Mouse (Mus musculus) layer of hippocampus, adult 9-10 months (tissue): ENCODE results near the gene Gpx7.

ENCODE experiments used
- DNase-seq: peaks from one replicate; pipeline ENCODE4 v3.0.0; 2022; ENCODE audit warnings: low spot score

The Gpx7 gene

GRCm38 (mm10) chr4:108406861-108407401 lies at the start of gene Gpx7:
Gene Gpx7 (minus strand): TSS chr4:108406961.
- no peak for DNase-seq

GRCm38 (mm10) chr4:108456028-108456427 lies 49.3 kb upstream of the Gpx7 start:
- no peak for DNase-seq

GRCm38 (mm10) chr4:108448091-108448490 lies 41.3 kb upstream of the Gpx7 start:
- no peak for DNase-seq

- DNase-seq: no peak
Observed at GRCm38 (mm10) chr4:108438082-108438840, 31.5 kb upstream of the Gpx7 start.

- no peak for DNase-seq
Observed at GRCm38 (mm10) chr4:108436225-108436624, 29.5 kb upstream of the Gpx7 start.

- DNase-seq: no peak
Observed at GRCm38 (mm10) chr4:108435646-108436045, 28.9 kb upstream of the Gpx7 start.

GRCm38 (mm10) chr4:108434781-108435180 lies 28.0 kb upstream of the Gpx7 start:
- no peak for DNase-seq

GRCm38 (mm10) chr4:108434221-108434620 lies 27.5 kb upstream of the Gpx7 start:
- no peak for DNase-seq

GRCm38 (mm10) chr4:108433341-108433740 lies 26.6 kb upstream of the Gpx7 start:
- DNase-seq: no peak

- no peak for DNase-seq
Observed at GRCm38 (mm10) chr4:108431561-108431936, 24.8 kb upstream of the Gpx7 start.

GRCm38 (mm10) chr4:108430656-108431560 lies 24.1 kb upstream of the Gpx7 start:
- DNase-seq: no peak

GRCm38 (mm10) chr4:108428341-108428721 lies 21.6 kb upstream of the Gpx7 start:
- DNase-seq: no peak

GRCm38 (mm10) chr4:108427719-108428340 lies 21.1 kb upstream of the Gpx7 start:
- no peak for DNase-seq

GRCm38 (mm10) chr4:108424587-108424986 lies 17.8 kb upstream of the Gpx7 start:
- no peak for DNase-seq

- DNase-seq: no peak
Observed at GRCm38 (mm10) chr4:108407621-108408020, 860 bp upstream of the Gpx7 start.

- no peak for DNase-seq
Observed at GRCm38 (mm10) chr4:108406138-108406860, 462 bp downstream of the Gpx7 start.

- DNase-seq: no peak
Observed at GRCm38 (mm10) chr4:108405766-108406137, 1.0 kb downstream of the Gpx7 start.

- no peak for DNase-seq
Observed at GRCm38 (mm10) chr4:108403861-108404635, 2.7 kb downstream of the Gpx7 start.

GRCm38 (mm10) chr4:108400395-108400794 lies 6.4 kb downstream of the Gpx7 start:
- DNase-seq: no peak

- DNase-seq: no peak
Observed at GRCm38 (mm10) chr4:108394236-108394635, 12.5 kb downstream of the Gpx7 start.

- no peak for DNase-seq
Observed at GRCm38 (mm10) chr4:108392558-108392957, 14.2 kb downstream of the Gpx7 start.
